Mouse (Mus musculus) liver, postnatal 0 days (tissue): ENCODE measurements around the gene Adamts7.

ENCODE experiments used
- CTCF ChIP-seq: sonication (generic); IDR thresholded peaks from 2 replicates; pipeline ENCODE4 v1.5.1; 2016; ENCODE audit warnings: antibody characterized with exemption, low read depth
- EP300 ChIP-seq: IDR thresholded peaks from 2 replicates; pipeline ENCODE4 v1.6.1; 2016; ENCODE audit warnings: antibody characterized with exemption, low read depth, mild to moderate bottlenecking

GRCm38 (mm10) chr9:90244301-90245151 lies 81.7 kb downstream of the Adamts7 start:
- no peak for TF ChIP-seq EP300
- TF ChIP-seq CTCF, result no peak
